Mouse (Mus musculus) lung, postnatal 0 days (tissue): ENCODE data around the gene Paox. TPM values are rescaled to one million over a fixed set of nuclear protein-coding genes. Genes with fewer than 3 reads are reported as not detected.

Source experiments
- ATAC-seq: fragments of 200-750 bp; cut with Nextera tagmentation; 2 replicates; pipeline ENCODE4 v1.8.0; 2017; ENCODE audit warnings: moderate library complexity
- DNase-seq: peaks from one replicate; pipeline ENCODE4 v3.0.0-alpha.2; 2016; ENCODE audit warnings: low spot score
- H3K27ac ChIP-seq: fragments of 300-500 bp; sonication (generic); 2 replicates; pipeline ENCODE4 v1.5.1; 2014; ENCODE audit warnings: antibody characterized with exemption, mild to moderate bottlenecking, low read length, mixed read lengths
- H3K27me3 ChIP-seq: fragments of 300-500 bp; sonication (generic); replicated peaks from 2 replicates; pipeline ENCODE4 v1.6.1; 2014; ENCODE audit warnings: low read length, mixed read lengths; ENCODE audit not compliant: insufficient read depth
- H3K36me3 ChIP-seq: fragments of 300-500 bp; sonication (generic); 2 replicates; pipeline ENCODE4 v1.6.1; 2014; ENCODE audit warnings: low read length, mixed read lengths; ENCODE audit not compliant: insufficient read depth
- H3K4me1 ChIP-seq: fragments of 300-500 bp; sonication (generic); 2 replicates; pipeline ENCODE4 v1.6.1; 2014; ENCODE audit warnings: antibody characterized with exemption, low read depth, low read length, mixed read lengths; ENCODE audit not compliant: insufficient read depth
- H3K4me2 ChIP-seq: fragments of 300-500 bp; sonication (generic); replicated peaks from 2 replicates; pipeline ENCODE4 v1.6.1; 2014; ENCODE audit warnings: low read depth, mild to moderate bottlenecking, low read length, moderate library complexity, mixed read lengths
- H3K4me3 ChIP-seq: fragments of 300-500 bp; sonication (generic); 2 replicates; pipeline ENCODE4 v1.5.1; 2014; ENCODE audit warnings: low read depth, low read length
- H3K9ac ChIP-seq: fragments of 300-500 bp; sonication (generic); replicated peaks from 2 replicates; pipeline ENCODE4 v1.6.1; 2014; ENCODE audit warnings: low read depth, mild to moderate bottlenecking
- H3K9me3 ChIP-seq: fragments of 300-500 bp; sonication (generic); 2 replicates; pipeline ENCODE4 v1.6.1; 2016; ENCODE audit warnings: low read length, mixed read lengths
- CTCF ChIP-seq: IDR thresholded peaks from 2 replicates; pipeline ENCODE4 v1.5.1; 2016; ENCODE audit warnings: antibody characterized with exemption, mild to moderate bottlenecking
- EP300 ChIP-seq: IDR thresholded peaks from 2 replicates; pipeline ENCODE4 v1.6.1; 2016; ENCODE audit warnings: antibody characterized with exemption, mild to moderate bottlenecking, control low read depth
- WGBS: fragments of 180-500 bp; shearing (Covaris S2); extraction: QIAGEN DNeasy Blood & Tissue Kit; methylation state at CpG from one replicate; pipeline ENCODE4 v1.1.7; 2014; 5-methylcytosine and 5-hydroxymethylcytosine counted together
- polyA plus RNA-seq: library from polyadenylated mRNA; unstranded; fragments of >200 nt; fragmentation: Nextera tagmentation; extraction: Ambion mirVana; gene quantifications from 2 replicates; pipeline ENCODE4 v1.2.1, GENCODE M21; 2015

The Paox gene
- polyA plus RNA-seq, 1 experiment from 2014 or later: 17.3 TPM

- no peak for DNase-seq
- Histone ChIP-seq H3K9ac (no peak within 1 kb of the TSS), H3K4me2 (no peak within 1 kb of the TSS), H3K27me3 (no peaks in the 10 kb centered on the region), H3K36me3 (no peaks in the 10 kb centered on the region), H3K9me3 (no peaks in the 10 kb centered on the region), H3K4me1 (no peaks in the 10 kb centered on the region), H3K27ac (no peak within 1 kb of the TSS), H3K4me3 (no peak within 1 kb of the TSS)
- 20% methylated on average over 1 of the region's 1 CpGs for WGBS
- TF ChIP-seq EP300 (no peak), CTCF (no peak)
- ATAC-seq: no peak
Measured at GRCm38 (mm10) chr7:140172936-140173335, 57.3 kb downstream of the Paox start, which contains the start of gene Olfr523. Gene Olfr523, plus strand, starts transcription at chr7:140173217.

- no peak overlapping the region for H3K4me3 ChIP-seq
- DNase-seq: no peak
- WGBS: 80% methylated on average over 2 of the region's 2 CpGs
- no peak overlapping the region for H3K27ac ChIP-seq
- no peak for ATAC-seq
- H3K9me3 ChIP-seq: no peaks in the 10 kb centered on the region
- H3K4me1 ChIP-seq: no peaks in the 10 kb centered on the region
- H3K27me3 ChIP-seq: no peaks in the 10 kb centered on the region
- H3K36me3 ChIP-seq: no peaks in the 10 kb centered on the region
- no peak overlapping the region for H3K4me2 ChIP-seq
- TF ChIP-seq EP300 (no peak), CTCF (no peak)
- H3K9ac ChIP-seq: no peak overlapping the region
Measured at GRCm38 (mm10) chr7:140179176-140179575, 63.6 kb downstream of the Paox start.

DNA sequence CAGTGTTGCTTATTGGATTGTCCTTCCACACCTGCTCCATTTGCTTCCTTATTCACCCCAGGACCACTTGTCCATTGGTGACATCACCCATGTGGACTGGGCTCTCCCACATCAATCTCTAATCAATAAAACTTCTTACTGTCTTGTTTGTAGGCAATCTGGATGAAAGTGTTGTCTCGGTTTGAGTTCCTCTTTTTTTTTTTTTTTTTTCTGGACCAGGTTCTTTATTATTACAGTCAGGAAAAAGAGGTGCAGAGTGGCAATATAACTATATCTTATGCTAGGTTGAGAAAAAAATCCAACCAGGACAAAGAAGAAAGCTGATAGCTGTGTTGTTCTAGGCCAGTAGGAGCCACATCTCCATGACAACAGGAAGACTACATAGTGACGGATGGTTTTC, 65.1 kb downstream of the Paox start:
- no peak overlapping the region for H3K27ac ChIP-seq
- H3K36me3 ChIP-seq: no peaks in the 10 kb centered on the region
- no peak overlapping the region for H3K4me2 ChIP-seq
- H3K27me3 ChIP-seq: no peaks in the 10 kb centered on the region
- no peak overlapping the region for H3K4me3 ChIP-seq
- H3K4me1 ChIP-seq: no peaks in the 10 kb centered on the region
- no peak for DNase-seq
- WGBS: 76% methylated on average over 2 of the region's 2 CpGs
- H3K9me3 ChIP-seq: no peaks in the 10 kb centered on the region
- no peak overlapping the region for H3K9ac ChIP-seq
- ATAC-seq: no peak
- TF ChIP-seq EP300 (no peak), CTCF (no peak)

DNA sequence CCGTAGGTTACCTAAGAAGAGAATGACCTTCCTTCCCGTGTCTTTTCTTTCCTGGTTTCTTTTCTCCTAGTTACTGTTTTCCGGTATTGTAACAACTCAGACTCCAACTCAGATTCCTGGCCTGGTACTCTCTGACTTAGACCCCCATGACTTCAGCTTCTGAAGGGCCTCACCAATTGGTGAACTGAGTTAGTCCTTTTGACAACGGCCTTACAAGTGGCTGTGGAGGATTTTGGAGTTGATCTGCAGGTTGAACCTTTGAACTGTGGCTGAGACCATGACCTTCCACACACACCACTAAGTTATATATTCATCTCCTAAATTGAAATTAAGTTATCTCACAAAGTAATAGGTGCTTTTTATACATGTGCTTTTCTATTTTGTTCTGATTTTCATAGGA, 68.6 kb downstream of the Paox start:
- no peaks in the 10 kb centered on the region for H3K36me3 ChIP-seq
- H3K4me3 ChIP-seq: no peak overlapping the region
- H3K9ac ChIP-seq: no peak overlapping the region
- 75% methylated on average over 4 of the region's 4 CpGs for WGBS
- H3K4me2 ChIP-seq: no peak overlapping the region
- DNase-seq (no peak), ATAC-seq (no peak)
- H3K9me3 ChIP-seq: no peaks in the 10 kb centered on the region
- no peak overlapping the region for H3K27ac ChIP-seq
- no peak for TF ChIP-seq CTCF
- TF ChIP-seq EP300: no peak
- H3K4me1 ChIP-seq: no peaks in the 10 kb centered on the region
- H3K27me3 ChIP-seq: no peaks in the 10 kb centered on the region

Other genes with a start within 250 kb of the Paox start
- gene Kndc1, start 221.1 kb upstream of the Paox start, polyA plus RNA-seq: 0.97 and 0.98 TPM in 2 replicates
- not detected in 2 replicates for gene Utf1, start 172.0 kb upstream of the Paox start, polyA plus RNA-seq
- gene 6430531B16Rik, start 137.0 kb upstream of the Paox start, polyA plus RNA-seq: 5.6 and 7.3 TPM in 2 replicates
- gene Adam8, start 123.2 kb upstream of the Paox start, polyA plus RNA-seq: 5.8 and 7.0 TPM in 2 replicates
- 21.5 and 23.0 TPM in 2 replicates for gene Zfp511, start 79.4 kb upstream of the Paox start, polyA plus RNA-seq
- gene Tubgcp2, start 79.1 kb upstream of the Paox start, polyA plus RNA-seq: 20.8 and 22.4 TPM in 2 replicates
- not detected in 2 replicates for gene Msx3, start 66.7 kb upstream of the Paox start, polyA plus RNA-seq
- gene Caly, start 33.3 kb upstream of the Paox start, polyA plus RNA-seq: 0.29 TPM in 2 replicates
- gene Prap1, start 22.4 kb upstream of the Paox start, polyA plus RNA-seq: not detected in 2 replicates
- 18.8 and 19.0 TPM in 2 replicates for gene Fuom, start 13.4 kb upstream of the Paox start, polyA plus RNA-seq
- gene Echs1, start 677 bp downstream of the Paox start, polyA plus RNA-seq: 129 and 133 TPM in 2 replicates
- 15.9 and 20.7 TPM in 2 replicates for gene Mtg1, start 21.8 kb downstream of the Paox start, polyA plus RNA-seq
- 0.10 and 0.19 TPM in 2 replicates for gene Sprn, start 39.1 kb downstream of the Paox start, polyA plus RNA-seq
- gene Olfr522, start 49.0 kb downstream of the Paox start, polyA plus RNA-seq: not detected in 2 replicates
- gene Olfr523, start 57.4 kb downstream of the Paox start, polyA plus RNA-seq: not detected in 2 replicates
- not detected in 2 replicates for gene Olfr524, start 90.2 kb downstream of the Paox start, polyA plus RNA-seq
- gene Cd163l1, start 102.5 kb downstream of the Paox start, polyA plus RNA-seq: 0.23 and 0.56 TPM in 2 replicates
- gene 5830411N06Rik, start 131.5 kb downstream of the Paox start, polyA plus RNA-seq: 0.05 TPM in 1 of 2 replicates, not detected in the other
- gene Olfr525, start 205.1 kb downstream of the Paox start, polyA plus RNA-seq: not detected in 2 replicates
- not detected in 2 replicates for gene Olfr527, start 218.2 kb downstream of the Paox start, polyA plus RNA-seq
- not detected in 2 replicates for gene Olfr60, start 245.9 kb downstream of the Paox start, polyA plus RNA-seq